Mouse (Mus musculus) midbrain, embryonic 10.5 days (tissue): ENCODE measurements at regions not wholly inside any gene's neighbourhood (a gene's known extent, or its start where the extent isn't known, plus 50 kb on each side); places are given as distances from the start of the nearest gene placed in this dataset.

Experiments used
- DNase-seq: peaks from one replicate; pipeline ENCODE4 v3.0.0-alpha.2; 2017; ENCODE audit warnings: low spot score
- H3K27ac ChIP-seq: fragments of 300-500 bp; sonication (generic); replicated peaks from 2 replicates; pipeline ENCODE4 v1.5.1; 2016; ENCODE audit warnings: mild to moderate bottlenecking
- H3K27me3 ChIP-seq: fragments of 300-500 bp; sonication (generic); 2 replicates; pipeline ENCODE4 v1.6.1; 2016; ENCODE audit warnings: low read depth, mild to moderate bottlenecking; ENCODE audit not compliant: poor library complexity, severe bottlenecking
- H3K36me3 ChIP-seq: fragments of 300-500 bp; sonication (generic); 2 replicates; pipeline ENCODE4 v1.6.1; 2016; ENCODE audit warnings: mild to moderate bottlenecking, moderate library complexity
- H3K4me1 ChIP-seq: fragments of 300-500 bp; sonication (generic); 2 replicates; pipeline ENCODE4 v1.6.1; 2016
- H3K4me3 ChIP-seq: fragments of 300-500 bp; sonication (generic); 2 replicates; pipeline ENCODE4 v1.5.1; 2016; ENCODE audit warnings: mild to moderate bottlenecking, moderate library complexity
- H3K9me3 ChIP-seq: fragments of 300-500 bp; sonication (generic); replicated peaks from 2 replicates; pipeline ENCODE4 v1.6.1; 2016; ENCODE audit warnings: mild to moderate bottlenecking
- WGBS: fragments of 180-500 bp; shearing (Covaris S2); methylation state at CpG from one replicate; pipeline ENCODE4 v1.1.7; 2016; 5-methylcytosine and 5-hydroxymethylcytosine counted together

DNA sequence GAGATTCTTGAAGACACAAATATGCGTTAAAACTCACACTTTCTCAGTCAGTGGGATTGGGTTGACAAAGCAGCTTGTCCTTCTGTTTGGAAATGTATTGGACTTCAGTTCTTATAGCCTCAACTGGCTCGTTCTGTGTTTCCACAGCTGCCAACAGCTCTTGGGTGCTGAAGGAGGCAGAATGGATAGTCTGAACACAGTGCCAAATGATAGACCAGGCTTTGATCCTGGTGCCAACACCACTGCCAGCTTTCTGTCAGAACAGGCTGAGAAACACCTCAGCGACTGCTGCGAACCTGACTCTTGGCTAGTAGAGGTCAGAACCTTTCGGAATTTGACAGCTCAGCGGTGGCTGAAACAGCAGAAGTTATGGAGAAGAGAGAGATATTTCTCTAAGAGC lies 215.9 kb upstream of the Thsd7b start:
- H3K4me3 ChIP-seq = no peak overlapping the region
- WGBS = 86% methylated on average over 6 of the region's 6 CpGs
- no peak overlapping the region for H3K27ac ChIP-seq
- no peaks in the 10 kb centered on the region for H3K9me3 ChIP-seq
- no peak for DNase-seq
- no peaks in the 10 kb centered on the region for H3K27me3 ChIP-seq
- no peaks in the 10 kb centered on the region for H3K4me1 ChIP-seq
- H3K36me3 ChIP-seq = no peaks in the 10 kb centered on the region

DNA sequence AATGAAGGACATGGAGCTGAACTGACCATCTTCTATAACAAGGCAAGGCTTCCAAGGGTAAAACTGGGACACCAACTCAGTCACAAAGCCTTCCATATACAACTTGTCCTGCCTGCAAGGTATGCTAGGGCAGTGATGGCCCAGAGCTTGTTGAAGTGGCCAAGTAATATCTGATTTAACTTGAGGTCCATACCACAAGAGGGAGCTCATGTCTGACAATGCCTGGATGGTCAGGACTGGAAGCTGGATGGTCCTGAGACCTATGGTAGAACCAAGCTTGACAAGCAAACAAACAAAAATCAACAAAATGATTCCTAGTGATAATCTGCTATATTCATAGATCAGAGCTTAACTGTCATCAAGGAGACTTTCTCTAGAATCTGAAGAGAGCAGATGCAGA lies 217.8 kb upstream of the Thsd7b start:
- Histone ChIP-seq H3K27ac (no peak overlapping the region), H3K9me3 (no peaks in the 10 kb centered on the region), H3K36me3 (no peaks in the 10 kb centered on the region), H3K4me1 (no peaks in the 10 kb centered on the region), H3K4me3 (no peak overlapping the region), H3K27me3 (no peaks in the 10 kb centered on the region)
- DNase-seq = no peak

DNA sequence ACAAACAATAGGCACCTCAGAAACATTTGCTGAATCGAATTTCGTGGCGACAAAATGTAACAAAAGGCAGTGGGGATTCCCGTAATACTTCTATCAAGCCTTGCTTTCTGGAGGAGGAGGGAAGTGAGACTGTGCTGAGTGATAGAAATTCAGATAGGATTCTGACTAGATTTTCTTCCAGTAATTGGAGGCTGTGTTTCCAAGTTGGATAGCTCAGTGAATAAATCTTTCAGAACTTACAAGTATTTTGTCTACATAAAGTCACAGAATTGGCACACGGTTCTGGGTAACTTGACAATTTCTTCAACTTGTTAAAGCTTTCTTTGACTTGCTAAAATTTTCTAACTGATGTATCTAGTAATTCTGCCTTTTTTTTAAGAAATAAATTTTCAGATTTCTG lies 239.4 kb upstream of the Thsd7b start:
- WGBS = 69% methylated on average over 5 of the region's 5 CpGs
- DNase-seq = no peak
- Histone ChIP-seq H3K36me3 (no peaks in the 10 kb centered on the region), H3K27ac (no peak overlapping the region), H3K9me3 (no peaks in the 10 kb centered on the region), H3K4me1 (no peaks in the 10 kb centered on the region), H3K27me3 (no peaks in the 10 kb centered on the region), H3K4me3 (no peak overlapping the region)

DNA sequence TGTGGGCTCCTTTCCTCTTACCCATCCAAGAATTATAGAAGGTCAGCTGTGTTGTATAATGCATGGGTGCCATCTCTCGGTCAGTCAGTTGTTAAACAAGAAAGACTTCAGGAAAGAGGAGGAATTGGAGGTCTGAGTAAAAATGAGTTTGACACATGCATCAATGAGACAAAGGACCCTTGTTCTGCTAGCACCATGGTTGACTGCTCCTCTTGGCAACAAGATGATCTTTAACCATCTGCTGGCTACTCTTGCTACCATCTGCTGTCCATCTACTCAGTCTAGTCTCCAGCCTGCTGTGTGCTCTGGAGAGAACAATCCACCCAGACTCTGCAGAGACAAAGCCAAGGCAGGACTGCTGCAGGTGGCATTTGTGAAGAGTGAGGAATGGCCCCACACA lies 267.2 kb upstream of the Thsd7b start:
- DNase-seq = no peak
- Histone ChIP-seq H3K27me3 (no peaks in the 10 kb centered on the region), H3K4me1 (no peaks in the 10 kb centered on the region), H3K4me3 (no peak overlapping the region), H3K9me3 (no peaks in the 10 kb centered on the region), H3K27ac (no peak overlapping the region), H3K36me3 (no peaks in the 10 kb centered on the region)
- 78% methylated on average over 1 of the region's 1 CpGs for WGBS

DNA sequence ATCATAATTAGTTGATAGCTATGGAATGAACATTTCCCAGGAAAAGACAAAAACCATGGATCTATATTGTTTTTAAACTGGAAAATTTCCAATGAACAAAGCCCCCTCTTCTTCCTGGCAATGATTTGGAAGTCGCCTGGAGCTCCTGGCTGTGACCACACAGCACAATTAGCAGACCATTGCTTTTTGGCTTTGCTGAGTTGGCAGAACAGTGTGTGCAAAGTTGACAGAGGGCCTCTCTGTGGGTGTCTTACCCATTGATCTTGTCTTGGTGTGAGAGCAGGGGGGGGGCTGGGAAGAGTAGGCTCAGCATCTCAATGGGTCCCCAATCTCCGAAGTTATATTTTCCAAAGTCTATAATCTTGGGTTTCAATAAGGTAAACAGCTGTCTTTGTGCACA lies 270.8 kb upstream of the Thsd7b start:
- H3K27me3 ChIP-seq = no peaks in the 10 kb centered on the region
- no peak overlapping the region for H3K4me3 ChIP-seq
- 86% methylated on average over 2 of the region's 2 CpGs for WGBS
- H3K4me1 ChIP-seq = no peaks in the 10 kb centered on the region
- no peak overlapping the region for H3K27ac ChIP-seq
- no peaks in the 10 kb centered on the region for H3K9me3 ChIP-seq
- H3K36me3 ChIP-seq = no peaks in the 10 kb centered on the region
- DNase-seq = no peak

DNA sequence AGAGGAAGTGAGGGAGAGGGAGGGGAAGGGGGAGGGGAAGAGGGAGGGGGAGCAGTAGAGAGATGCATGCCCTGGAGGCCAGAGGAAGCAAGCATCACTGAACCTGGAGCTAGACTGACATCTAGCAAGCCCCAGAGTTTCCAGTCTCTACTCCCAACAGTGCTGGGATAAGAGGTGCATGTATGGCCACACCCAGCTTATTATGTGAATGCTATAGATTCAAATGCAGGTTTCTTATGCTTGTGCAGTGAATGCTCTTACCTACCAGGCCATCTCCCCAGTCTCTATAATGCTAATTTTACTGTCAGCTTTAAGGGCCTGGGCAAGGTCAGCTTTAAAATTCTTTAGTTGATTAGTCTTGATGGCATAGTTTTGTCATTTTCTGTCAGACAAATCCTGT lies 271.3 kb upstream of the Thsd7b start:
- Histone ChIP-seq H3K4me1 (no peaks in the 10 kb centered on the region), H3K4me3 (no peak overlapping the region), H3K27ac (no peak overlapping the region), H3K9me3 (no peaks in the 10 kb centered on the region), H3K36me3 (no peaks in the 10 kb centered on the region), H3K27me3 (no peaks in the 10 kb centered on the region)
- no peak for DNase-seq

DNA sequence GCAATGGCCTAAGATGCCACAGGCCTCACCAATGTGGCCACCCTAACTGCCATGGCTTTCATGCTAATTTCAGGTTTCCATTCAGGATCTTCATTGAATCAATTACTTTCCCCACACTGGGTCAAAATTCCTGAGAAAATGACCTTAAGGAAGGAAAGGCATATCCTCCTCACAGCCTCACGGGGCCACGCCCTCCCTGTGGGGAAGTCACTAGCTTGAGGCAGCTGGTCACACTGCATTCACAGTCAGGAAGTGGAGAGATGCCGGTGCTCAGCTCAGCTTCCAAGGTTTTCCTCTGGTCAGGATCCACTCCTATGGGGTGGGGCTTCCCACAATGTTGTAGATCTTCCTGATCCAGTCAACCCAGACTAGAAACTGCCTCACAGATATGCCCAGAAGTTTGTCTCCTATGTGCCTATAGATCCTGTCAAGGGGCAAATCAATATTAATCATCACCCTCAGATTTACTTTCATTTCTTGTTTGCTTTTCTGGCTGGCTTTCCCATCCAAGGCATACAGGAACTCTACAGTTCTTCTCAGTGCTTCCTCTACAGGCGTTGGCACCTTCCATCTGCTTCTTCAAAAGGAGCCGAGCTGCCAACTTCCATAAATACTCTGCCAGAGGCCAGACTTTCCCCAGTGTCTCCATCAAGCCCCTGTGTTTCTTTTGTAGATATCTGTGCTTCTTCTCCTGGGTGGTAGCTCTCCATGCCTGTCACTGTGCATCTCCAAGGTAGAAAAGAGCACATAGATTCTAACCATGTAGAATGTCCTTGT lies 273.2 kb upstream of the Thsd7b start:
- 85% methylated on average over 5 of the region's 5 CpGs for WGBS
- no peak for DNase-seq
- H3K4me3 ChIP-seq = no peak overlapping the region

DNA sequence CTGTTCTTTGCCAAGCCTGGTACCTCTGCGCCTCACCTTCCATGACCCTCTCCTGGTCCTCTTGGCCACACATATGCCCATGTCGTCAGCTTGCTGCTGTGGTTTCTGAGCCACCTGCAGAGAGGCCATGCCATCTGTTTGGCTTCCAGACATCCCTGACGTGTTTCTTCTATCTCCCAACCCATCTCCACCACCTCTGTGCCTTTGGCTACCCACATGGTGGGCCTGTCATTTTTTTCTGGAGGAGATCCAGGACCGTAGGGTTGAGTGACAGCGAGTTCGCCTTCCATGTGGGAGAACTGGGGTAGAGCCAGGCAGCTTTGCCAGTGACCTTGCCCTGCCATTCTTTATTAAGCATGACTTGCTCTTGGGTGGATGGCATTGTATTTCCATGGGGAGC lies 278.4 kb upstream of the Thsd7b start:
- no peaks in the 10 kb centered on the region for H3K27me3 ChIP-seq
- H3K4me3 ChIP-seq = no peak overlapping the region
- no peak overlapping the region for H3K27ac ChIP-seq
- H3K36me3 ChIP-seq = no peaks in the 10 kb centered on the region
- no peak for DNase-seq
- no peaks in the 10 kb centered on the region for H3K9me3 ChIP-seq
- WGBS = 81% methylated on average over 6 of the region's 6 CpGs
- peaks cover 4% of the 10 kb centered on the region; the same call in 1 of the 2 replicates for H3K4me1 ChIP-seq

More for the DNA sequence above, 273.2 kb upstream of the Thsd7b start:
- Histone ChIP-seq H3K4me1 (no peaks in the 10 kb centered on the region), H3K27ac (no peak overlapping the region), H3K36me3 (no peaks in the 10 kb centered on the region), H3K9me3 (no peaks in the 10 kb centered on the region), H3K27me3 (no peaks in the 10 kb centered on the region)

DNA sequence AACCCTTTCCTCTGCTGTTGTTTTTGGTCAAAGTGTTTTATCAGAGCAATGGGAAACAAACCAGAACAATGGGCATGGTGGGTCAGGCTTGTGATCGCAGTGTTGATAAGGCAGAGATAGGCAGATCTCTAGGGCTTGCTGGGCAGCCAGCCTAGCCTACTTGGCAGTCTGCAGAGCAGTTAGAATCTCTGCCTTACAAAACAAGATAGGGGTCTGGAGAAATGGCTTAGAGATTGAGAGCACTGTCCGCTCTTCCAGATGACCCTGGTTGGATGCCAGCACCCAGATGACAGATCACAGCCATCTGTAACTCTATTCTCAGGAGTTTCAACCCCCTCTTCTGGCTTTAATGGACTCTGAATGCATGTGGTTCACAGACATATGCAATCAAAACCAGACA lies 289.7 kb upstream of the Thsd7b start:
- H3K27ac ChIP-seq = no peak overlapping the region
- H3K27me3 ChIP-seq = no peaks in the 10 kb centered on the region
- no peak for DNase-seq
- H3K4me3 ChIP-seq = no peak overlapping the region
- no peaks in the 10 kb centered on the region for H3K4me1 ChIP-seq
- WGBS = 94% methylated on average over 2 of the region's 2 CpGs
- no peaks in the 10 kb centered on the region for H3K9me3 ChIP-seq
- no peaks in the 10 kb centered on the region for H3K36me3 ChIP-seq

DNA sequence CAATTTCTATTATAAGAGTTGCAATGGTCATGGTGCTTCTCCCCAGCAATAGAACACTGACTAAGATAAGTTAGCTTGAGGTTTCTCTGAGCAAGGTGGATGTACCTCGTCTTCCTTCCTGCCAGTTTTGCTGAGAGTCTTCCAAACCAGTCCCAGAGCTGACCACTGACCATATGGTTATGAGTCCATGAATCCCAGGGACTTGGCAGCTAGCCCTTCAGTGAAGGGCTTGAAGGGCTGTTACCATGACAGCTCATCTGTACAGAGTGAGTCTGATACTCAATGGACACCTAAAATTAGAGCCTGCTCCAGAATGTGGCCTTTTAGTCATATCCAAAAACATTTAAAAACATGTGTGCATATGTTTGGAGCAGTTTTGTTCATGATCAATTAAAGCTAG lies 297.5 kb upstream of the Thsd7b start:
- no peaks in the 10 kb centered on the region for H3K9me3 ChIP-seq
- H3K27me3 ChIP-seq = no peaks in the 10 kb centered on the region
- H3K4me1 ChIP-seq = peaks cover 3% of the 10 kb centered on the region; the same call in 1 of the 2 replicates
- no peak overlapping the region for H3K27ac ChIP-seq
- no peak overlapping the region for H3K4me3 ChIP-seq
- WGBS = 91% methylated on average over 1 of the region's 1 CpGs
- no peaks in the 10 kb centered on the region for H3K36me3 ChIP-seq
- no peak for DNase-seq

DNA sequence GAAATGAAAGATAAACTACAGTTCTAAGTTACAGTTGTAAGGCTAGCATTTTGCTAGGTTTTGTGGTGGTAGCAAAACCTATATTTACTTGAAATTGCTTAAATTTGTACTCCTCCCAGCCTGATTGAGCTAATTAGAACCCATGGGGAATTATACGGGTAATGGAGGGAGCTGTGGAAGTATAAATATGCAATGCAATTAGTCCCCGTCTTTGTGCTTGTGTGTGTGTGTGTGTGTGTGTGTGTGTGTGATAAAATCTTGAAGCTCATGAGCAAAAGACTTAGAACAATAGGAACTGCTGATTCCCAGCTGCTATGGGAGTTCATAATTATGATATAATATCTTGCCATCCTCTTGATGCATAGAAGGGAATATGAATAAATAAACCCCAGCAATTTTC lies 321.7 kb upstream of the Thsd7b start:
- H3K27ac ChIP-seq = no peak overlapping the region
- no peaks in the 10 kb centered on the region for H3K27me3 ChIP-seq
- no peak for DNase-seq
- no peaks in the 10 kb centered on the region for H3K36me3 ChIP-seq
- H3K9me3 ChIP-seq = no peaks in the 10 kb centered on the region
- WGBS = 87% methylated on average over 2 of the region's 2 CpGs
- no peak overlapping the region for H3K4me3 ChIP-seq
- H3K4me1 ChIP-seq = no peaks in the 10 kb centered on the region

DNA sequence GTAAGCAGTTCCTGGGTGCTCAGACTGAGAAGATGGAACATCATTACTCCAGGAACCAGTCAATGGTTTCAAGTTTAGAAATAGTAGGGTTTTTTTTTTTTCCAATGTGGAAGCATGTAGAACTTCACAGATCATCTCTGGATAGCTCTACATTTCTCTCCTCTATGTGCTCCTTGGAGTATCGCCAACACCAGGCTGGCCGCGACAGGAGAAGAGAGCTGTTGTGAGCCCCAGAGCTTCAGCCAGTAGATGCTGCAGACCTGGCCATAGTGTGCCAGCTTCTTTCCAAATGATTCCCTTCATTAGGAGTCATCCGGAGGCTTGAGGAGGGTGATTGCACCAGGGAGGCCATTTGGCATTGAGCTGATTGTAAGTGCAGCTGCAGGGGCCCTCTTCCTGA lies 322.6 kb upstream of the Thsd7b start:
- no peaks in the 10 kb centered on the region for H3K27me3 ChIP-seq
- WGBS = 84% methylated on average over 4 of the region's 4 CpGs
- H3K27ac ChIP-seq = no peak overlapping the region
- no peaks in the 10 kb centered on the region for H3K4me1 ChIP-seq
- DNase-seq = no peak
- no peaks in the 10 kb centered on the region for H3K9me3 ChIP-seq
- H3K4me3 ChIP-seq = no peak overlapping the region
- H3K36me3 ChIP-seq = no peaks in the 10 kb centered on the region

DNA sequence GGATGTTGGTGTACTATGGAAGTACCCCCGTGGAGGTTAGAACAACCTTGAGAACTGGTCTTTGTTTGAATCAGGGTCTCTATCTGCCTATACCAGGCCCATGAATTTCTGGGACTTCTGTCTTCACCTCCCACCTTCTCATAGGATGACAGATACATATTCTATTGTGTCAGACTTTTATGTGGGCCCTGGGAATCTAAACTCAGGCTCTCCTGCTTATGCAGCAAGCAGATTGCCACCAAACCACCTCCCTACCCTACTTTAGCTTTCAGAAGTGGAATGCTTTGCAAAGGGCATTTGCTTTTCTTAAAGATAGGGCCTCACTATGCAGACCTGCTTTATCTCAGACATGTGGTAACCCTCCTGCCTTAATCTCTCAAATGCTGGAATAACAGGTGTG lies 322.7 kb upstream of the Cxcr4 start:
- WGBS = 81% methylated on average over 1 of the region's 1 CpGs

DNA sequence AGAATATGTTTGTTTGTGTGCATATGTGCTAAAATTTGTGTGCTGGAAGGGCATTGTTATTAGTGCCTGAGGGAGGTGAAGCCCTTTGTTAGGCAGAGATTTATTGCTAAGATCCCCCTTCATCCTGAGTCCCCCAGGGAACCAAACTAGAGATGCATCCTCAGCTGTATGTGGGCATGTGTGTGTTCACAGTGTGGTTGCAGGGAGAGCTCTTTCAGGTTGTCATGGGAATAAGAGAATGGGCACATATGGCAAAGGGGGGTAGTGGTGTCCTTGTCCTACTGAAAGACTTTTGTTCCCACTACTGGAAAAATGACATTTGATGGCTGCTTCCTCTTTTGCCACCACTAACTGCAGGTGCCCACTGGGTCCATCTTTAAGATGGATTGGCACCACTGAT lies 320.4 kb upstream of the Cxcr4 start:
- Histone ChIP-seq H3K36me3 (no peaks in the 10 kb centered on the region), H3K4me3 (no peak overlapping the region), H3K27me3 (no peaks in the 10 kb centered on the region), H3K27ac (no peak overlapping the region), H3K4me1 (no peaks in the 10 kb centered on the region), H3K9me3 (no peaks in the 10 kb centered on the region)
- no peak for DNase-seq

More for the DNA sequence above, 322.7 kb upstream of the Cxcr4 start:
- Histone ChIP-seq H3K27me3 (no peaks in the 10 kb centered on the region), H3K9me3 (no peaks in the 10 kb centered on the region), H3K27ac (no peak overlapping the region), H3K36me3 (no peaks in the 10 kb centered on the region), H3K4me3 (no peak overlapping the region), H3K4me1 (no peaks in the 10 kb centered on the region)
- no peak for DNase-seq
